Mouse (Mus musculus) C2C12 (cell line): ENCODE measurements around the gene Sel1l2. TPM values are rescaled to one million over a fixed set of nuclear protein-coding genes. Genes with fewer than 3 reads are reported as not detected.

Source experiments
- H3K27me3 ChIP-seq: one replicate; pipeline ENCODE4 v1.6.1; 2011; ENCODE audit not compliant: control insufficient read depth, insufficient read depth, insufficient read length
- H3K36me3 ChIP-seq: one replicate; pipeline ENCODE4 v1.6.1; 2011; ENCODE audit not compliant: control insufficient read depth, insufficient read depth
- H3K4me3 ChIP-seq: one replicate; pipeline ENCODE4 v1.5.1; 2011; ENCODE audit warnings: mild to moderate bottlenecking, control low read depth; ENCODE audit not compliant: poor library complexity, insufficient read depth, severe bottlenecking
- H3K79me2 ChIP-seq: one replicate; pipeline ENCODE4 v1.6.1; 2011; ENCODE audit not compliant: control insufficient read depth, insufficient read depth
- H3K79me3 ChIP-seq: one replicate; pipeline ENCODE4 v1.6.1; 2011; ENCODE audit warnings: low read depth, control low read depth
- H3ac ChIP-seq: one replicate; pipeline ENCODE3; 2011; ENCODE audit warnings: low read depth; ENCODE audit not compliant: control insufficient read depth, insufficient read length
- CEBPB ChIP-seq: IDR thresholded peaks from one replicate; pipeline ENCODE4 v1.6.1; 2011; ENCODE audit warnings: low read depth, mild to moderate bottlenecking, control low read depth, moderate library complexity
- CTCF ChIP-seq: IDR thresholded peaks from one replicate; pipeline ENCODE4 v1.5.1; 2011; ENCODE audit not compliant: control insufficient read depth, insufficient read depth, insufficient read length
- FOSL1 ChIP-seq: IDR thresholded peaks from one replicate; pipeline ENCODE4 v1.8.0; 2011; ENCODE audit warnings: mild to moderate bottlenecking, low read length; ENCODE audit not compliant: poor library complexity, insufficient read depth, severe bottlenecking
- MAX ChIP-seq: IDR thresholded peaks from one replicate; pipeline ENCODE4 v1.6.1; 2011; ENCODE audit warnings: mild to moderate bottlenecking, control low read depth
- MYOD1 ChIP-seq: IDR thresholded peaks from one replicate; pipeline ENCODE4 v1.6.1; 2011; ENCODE audit warnings: low read depth; ENCODE audit not compliant: control insufficient read depth, insufficient read length
- MYOG ChIP-seq: IDR thresholded peaks from one replicate; pipeline ENCODE4 v1.6.1; 2011; ENCODE audit not compliant: control insufficient read depth, insufficient read length; ENCODE audit errors: extremely low read depth
- USF1 ChIP-seq: IDR thresholded peaks from one replicate; pipeline ENCODE4 v1.6.1; 2011; ENCODE audit warnings: low read depth, mild to moderate bottlenecking, control low read depth, moderate library complexity
- polyA plus RNA-seq: library from polyadenylated mRNA; unstranded; fragments of >200 nt; fragmentation: generic; extraction: Trizol; gene quantifications from one replicate; pipeline ENCODE4 v1.2.1, GENCODE M21; 2012; ENCODE audit warnings: missing spikeins

Sel1l2 gene
- polyA plus RNA-seq, 1 experiment = not detected

DNA sequence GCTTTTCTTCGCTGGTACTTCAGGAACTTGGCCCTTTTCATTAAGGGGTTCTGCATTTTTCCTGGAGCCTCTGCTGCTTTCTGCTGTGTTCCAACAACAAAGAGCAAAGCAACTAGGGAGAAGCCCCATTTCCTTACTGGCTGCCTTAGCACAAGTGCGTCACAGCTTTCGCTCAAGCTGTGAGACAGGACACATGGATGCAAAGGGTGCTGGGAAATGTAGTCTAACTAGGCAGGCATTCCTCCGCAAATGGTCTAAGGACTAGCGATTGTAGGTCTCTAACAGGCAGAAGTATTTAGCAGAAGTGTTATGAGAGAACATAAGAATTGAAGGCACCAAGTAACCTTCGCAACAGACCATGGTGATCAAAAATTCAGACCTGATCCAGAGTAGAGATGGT lies 152.3 kb downstream of the Sel1l2 start:
- no peak overlapping the region for H3K4me3 ChIP-seq
- H3K36me3 ChIP-seq = no peaks in the 10 kb centered on the region
- no peaks in the 10 kb centered on the region for H3K79me2 ChIP-seq
- H3K27me3 ChIP-seq = no peaks in the 10 kb centered on the region
- no peak for TF ChIP-seq MAX
- no peak for TF ChIP-seq CTCF
- no peak for TF ChIP-seq MYOG
- no peak for TF ChIP-seq USF1
- no peak for TF ChIP-seq MYOD1
- TF ChIP-seq CEBPB = no peak
- TF ChIP-seq FOSL1 = no peak
- no peak overlapping the region for H3ac ChIP-seq
- H3K79me3 ChIP-seq = no peaks in the 10 kb centered on the region

- TF ChIP-seq USF1 (no peak), CEBPB (no peak), FOSL1 (no peak), MYOG (no peak), CTCF (no peak), MAX (no peak), MYOD1 (no peak)
- no peaks in the 10 kb centered on the region for H3K79me2 ChIP-seq
- H3K79me3 ChIP-seq = no peaks in the 10 kb centered on the region
- H3ac ChIP-seq = no peak overlapping the region
- H3K4me3 ChIP-seq = no peak overlapping the region
- no peaks in the 10 kb centered on the region for H3K27me3 ChIP-seq
- H3K36me3 ChIP-seq = no peaks in the 10 kb centered on the region
Observed at GRCm38 (mm10) chr2:140230295-140230694, 159.2 kb downstream of the Sel1l2 start.

DNA sequence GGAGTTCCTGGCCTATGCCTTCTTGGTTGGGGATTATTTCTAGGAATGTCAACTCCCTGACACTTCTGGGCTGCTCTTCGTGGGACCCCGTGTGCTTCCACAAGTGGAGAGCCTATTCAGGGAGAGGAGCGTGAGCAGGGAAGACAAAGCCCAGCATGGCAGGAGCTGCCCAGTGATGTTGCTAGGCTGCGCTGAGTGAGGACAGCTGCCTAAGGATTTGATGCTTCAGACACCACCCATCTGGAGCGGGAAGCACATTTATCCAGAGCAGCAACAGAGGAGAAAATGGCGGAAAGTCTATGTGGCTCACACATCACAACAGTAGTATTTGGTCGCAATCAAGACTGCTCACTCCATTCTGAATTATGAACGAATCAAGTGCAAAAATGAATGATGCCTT lies 169.2 kb downstream of the Sel1l2 start:
- no peak for TF ChIP-seq CTCF
- no peak for TF ChIP-seq MAX
- TF ChIP-seq FOSL1 = no peak
- TF ChIP-seq MYOG = no peak
- TF ChIP-seq MYOD1 = no peak
- no peak for TF ChIP-seq CEBPB
- no peak for TF ChIP-seq USF1
- Histone ChIP-seq H3ac (no peak overlapping the region), H3K36me3 (no peaks in the 10 kb centered on the region), H3K79me3 (no peaks in the 10 kb centered on the region), H3K79me2 (no peaks in the 10 kb centered on the region), H3K27me3 (no peaks in the 10 kb centered on the region), H3K4me3 (no peak overlapping the region)

DNA sequence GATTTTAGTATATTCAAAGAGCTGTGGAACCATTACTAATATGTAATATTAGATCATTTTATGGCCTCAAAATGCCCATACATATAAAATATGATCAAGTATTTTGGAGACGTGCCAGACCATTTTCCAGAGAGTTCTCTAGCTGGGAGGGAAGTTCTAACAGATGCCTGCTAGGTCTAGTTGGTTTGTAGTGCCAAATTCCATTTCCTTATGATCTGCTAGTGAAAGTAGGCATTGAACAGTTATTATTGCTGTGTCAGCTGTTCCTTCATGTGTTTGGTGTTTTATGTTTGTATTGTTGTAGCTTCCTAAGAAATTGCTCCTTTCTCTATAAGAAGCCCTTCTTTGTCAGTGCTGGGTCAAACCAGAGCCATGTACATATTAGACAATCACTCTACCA lies 173.5 kb downstream of the Sel1l2 start:
- H3K79me2 ChIP-seq = no peaks in the 10 kb centered on the region

GRCm38 (mm10) chr2:140215415-140215814 lies 174.1 kb downstream of the Sel1l2 start:
- no peaks in the 10 kb centered on the region for H3K27me3 ChIP-seq
- no peaks in the 10 kb centered on the region for H3K36me3 ChIP-seq
- no peak for TF ChIP-seq USF1
- no peak for TF ChIP-seq MYOG
- TF ChIP-seq MYOD1 = no peak
- TF ChIP-seq CEBPB = no peak
- TF ChIP-seq MAX = no peak
- no peak for TF ChIP-seq FOSL1
- no peak for TF ChIP-seq CTCF
- H3ac ChIP-seq = no peak overlapping the region
- H3K79me3 ChIP-seq = no peaks in the 10 kb centered on the region
- H3K4me3 ChIP-seq = no peak overlapping the region
- no peaks in the 10 kb centered on the region for H3K79me2 ChIP-seq

More for the DNA sequence above, 173.5 kb downstream of the Sel1l2 start:
- Histone ChIP-seq H3K27me3 (no peaks in the 10 kb centered on the region), H3ac (no peak overlapping the region), H3K36me3 (no peaks in the 10 kb centered on the region), H3K4me3 (no peak overlapping the region), H3K79me3 (no peaks in the 10 kb centered on the region)
- TF ChIP-seq CTCF (no peak), CEBPB (no peak), MYOD1 (no peak), FOSL1 (no peak), MAX (no peak), USF1 (no peak), MYOG (no peak)

DNA sequence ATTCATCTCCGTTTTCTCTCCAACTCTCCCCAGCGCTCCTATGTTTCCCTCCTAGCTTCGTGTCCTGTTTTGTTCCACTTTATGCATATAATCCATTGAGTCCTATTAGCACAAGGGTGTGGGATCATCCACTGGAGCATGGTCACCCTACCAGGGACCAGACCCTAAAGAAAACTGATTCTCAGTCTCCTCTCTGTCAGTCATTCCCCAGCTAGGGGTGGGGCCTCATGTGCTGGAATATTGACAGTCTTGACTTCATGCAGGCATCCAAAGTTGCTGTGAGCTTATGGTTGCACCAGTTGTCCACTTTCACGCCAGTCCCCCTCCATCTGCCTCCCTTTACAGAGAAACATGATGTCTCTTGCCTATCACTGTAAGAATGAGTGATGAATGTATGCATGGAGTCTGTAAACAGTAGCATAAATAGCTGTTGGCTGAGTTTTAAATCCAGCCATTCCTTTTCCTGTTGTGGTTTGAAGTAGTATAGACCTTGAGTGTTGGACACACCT lies 174.9 kb downstream of the Sel1l2 start:
- H3K79me2 ChIP-seq = no peaks in the 10 kb centered on the region
- TF ChIP-seq CEBPB (no peak), FOSL1 (no peak), CTCF (no peak), MYOD1 (no peak), MAX (no peak), USF1 (no peak), MYOG (no peak)
- no peak overlapping the region for H3K4me3 ChIP-seq
- no peaks in the 10 kb centered on the region for H3K36me3 ChIP-seq
- H3K27me3 ChIP-seq = no peaks in the 10 kb centered on the region
- H3ac ChIP-seq = no peak overlapping the region
- H3K79me3 ChIP-seq = no peaks in the 10 kb centered on the region
